Mouse (Mus musculus) neural tube, embryonic 13.5 days (tissue): Measurements from ENCODE around the gene Adamts14. TPM values are rescaled to one million over a fixed set of nuclear protein-coding genes. Genes with fewer than 3 reads are reported as not detected.

Experiments used
- ATAC-seq: fragments of 200-750 bp; cut with Nextera tagmentation; 2 replicates; pipeline ENCODE4 v1.8.0; 2017; ENCODE audit warnings: low read depth, mild to moderate bottlenecking, moderate TSS enrichment, moderate library complexity
- H3K27ac ChIP-seq: fragments of 300-500 bp; sonication (generic); replicated peaks from 2 replicates; pipeline ENCODE4 v1.5.1; 2015; ENCODE audit warnings: moderate library complexity, mild to moderate bottlenecking, inconsistent platforms
- H3K27me3 ChIP-seq: fragments of 300-500 bp; sonication (generic); 2 replicates; pipeline ENCODE4 v1.6.1; 2015; ENCODE audit warnings: mild to moderate bottlenecking, inconsistent platforms
- H3K36me3 ChIP-seq: fragments of 300-500 bp; sonication (generic); 2 replicates; pipeline ENCODE4 v1.6.1; 2015; ENCODE audit warnings: mild to moderate bottlenecking, inconsistent platforms
- H3K4me1 ChIP-seq: fragments of 300-500 bp; sonication (generic); replicated peaks from 2 replicates; pipeline ENCODE4 v1.6.1; 2015; ENCODE audit warnings: inconsistent platforms
- H3K4me2 ChIP-seq: fragments of 300-500 bp; sonication (generic); 2 replicates; pipeline ENCODE4 v1.6.1; 2015; ENCODE audit warnings: inconsistent platforms, mild to moderate bottlenecking, moderate library complexity
- H3K4me3 ChIP-seq: fragments of 300-500 bp; sonication (generic); 2 replicates; pipeline ENCODE4 v1.5.1; 2015; ENCODE audit warnings: mild to moderate bottlenecking, inconsistent platforms
- H3K9ac ChIP-seq: fragments of 300-500 bp; sonication (generic); 2 replicates; pipeline ENCODE4 v1.6.1; 2015; ENCODE audit warnings: moderate library complexity, mild to moderate bottlenecking, inconsistent platforms
- H3K9me3 ChIP-seq: fragments of 300-500 bp; sonication (generic); 2 replicates; pipeline ENCODE4 v1.6.1; 2016; ENCODE audit warnings: inconsistent platforms
- WGBS: fragments of 180-500 bp; shearing (Covaris S2); methylation state at CpG from one replicate; pipeline ENCODE4 v1.1.7; 2015; 5-methylcytosine and 5-hydroxymethylcytosine counted together
- polyA plus RNA-seq: library from polyadenylated mRNA; unstranded; fragments of >200 nt; fragmentation: Nextera tagmentation; extraction: Ambion mirVana; gene quantifications from 2 replicates; pipeline ENCODE4 v1.2.1, GENCODE M21; 2015

Adamts14 gene
- polyA plus RNA-seq, 1 experiment from 2014 or later: 0.60 TPM

DNA sequence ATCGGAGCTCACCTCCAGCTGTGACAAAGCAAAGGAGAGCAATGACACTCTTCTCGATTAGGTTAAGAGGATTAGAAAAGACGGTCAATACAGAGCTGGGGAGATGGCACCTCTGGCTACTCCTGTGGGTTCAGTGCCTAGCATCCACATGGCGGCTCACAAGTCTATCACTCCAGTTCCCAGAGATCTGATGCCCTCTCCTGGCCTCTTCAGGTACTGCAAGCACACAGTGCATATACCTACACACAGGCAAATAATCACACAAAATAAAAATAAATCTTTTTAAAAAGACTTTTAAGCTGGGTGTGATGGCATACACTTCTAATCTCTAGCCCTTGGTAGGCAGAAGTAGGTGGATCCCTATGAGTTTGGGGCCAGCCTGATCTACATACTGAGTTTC is 53.9 kb downstream of the Adamts14 start:
- ATAC-seq: no peak
- Histone ChIP-seq H3K4me1 (no peaks in the 10 kb centered on the region), H3K9ac (no peak overlapping the region), H3K4me3 (no peak overlapping the region), H3K27ac (no peak overlapping the region), H3K9me3 (peaks cover 5% of the 10 kb centered on the region; the same call in 1 of the 2 replicates), H3K27me3 (no peaks in the 10 kb centered on the region), H3K4me2 (no peak overlapping the region), H3K36me3 (no peaks in the 10 kb centered on the region)
- 91% methylated on average over 4 of the region's 4 CpGs for WGBS

DNA sequence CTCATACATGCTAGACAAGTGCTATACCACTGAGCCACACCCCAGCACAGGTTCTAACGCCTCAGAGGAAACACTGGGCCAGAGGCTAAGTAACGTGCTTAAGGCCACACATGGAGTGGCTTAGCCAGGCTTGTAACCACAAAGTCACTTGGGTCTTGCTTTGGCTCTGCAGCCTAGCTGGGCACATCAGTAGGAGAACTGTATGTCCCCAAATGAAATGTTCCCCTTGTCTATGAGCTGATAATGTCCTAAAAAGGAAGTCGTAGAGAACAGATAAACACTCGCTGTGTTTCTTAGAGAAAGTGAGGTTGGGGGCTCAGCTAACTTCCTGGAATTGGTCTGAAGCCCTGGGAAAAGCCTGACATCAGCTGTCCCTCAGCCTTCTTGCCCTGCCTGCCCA is 57.1 kb downstream of the Adamts14 start:
- H3K27ac ChIP-seq: no peak overlapping the region
- no peaks in the 10 kb centered on the region for H3K36me3 ChIP-seq
- 92% methylated on average over 4 of the region's 4 CpGs for WGBS
- H3K9ac ChIP-seq: no peak overlapping the region
- ATAC-seq: no peak
- H3K4me2 ChIP-seq: no peak overlapping the region
- peaks cover 5% of the 10 kb centered on the region; the same call in 1 of the 2 replicates for H3K9me3 ChIP-seq
- peaks cover 8% of the 10 kb centered on the region for H3K27me3 ChIP-seq
- no peak overlapping the region for H3K4me3 ChIP-seq
- no peaks in the 10 kb centered on the region for H3K4me1 ChIP-seq

DNA sequence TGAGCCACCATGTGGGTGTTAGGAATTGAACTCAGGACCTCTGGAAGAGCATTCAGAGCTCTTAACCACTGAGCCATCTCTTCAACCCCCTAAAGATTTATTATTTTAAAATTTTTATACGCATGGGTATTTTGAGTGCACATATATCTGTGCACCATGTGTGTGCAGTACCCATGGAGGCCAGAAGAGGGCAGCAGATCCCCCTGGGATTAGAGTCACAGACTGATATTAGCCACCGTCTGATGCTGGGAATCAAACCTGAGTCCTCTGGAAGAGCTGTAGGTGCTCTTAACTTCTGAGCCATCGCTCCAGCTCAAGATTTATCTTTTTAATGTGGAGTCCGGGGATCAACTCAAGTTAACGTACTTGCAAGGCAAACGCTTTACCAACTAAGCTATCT is 57.6 kb downstream of the Adamts14 start:
- Histone ChIP-seq H3K36me3 (no peaks in the 10 kb centered on the region), H3K27ac (no peak overlapping the region), H3K4me1 (no peaks in the 10 kb centered on the region), H3K4me3 (no peak overlapping the region), H3K9me3 (peaks cover 5% of the 10 kb centered on the region; the same call in 1 of the 2 replicates), H3K9ac (no peak overlapping the region), H3K4me2 (no peak overlapping the region), H3K27me3 (peaks cover 8% of the 10 kb centered on the region)
- no peak for ATAC-seq
- WGBS: 96% methylated on average over 6 of the region's 6 CpGs

DNA sequence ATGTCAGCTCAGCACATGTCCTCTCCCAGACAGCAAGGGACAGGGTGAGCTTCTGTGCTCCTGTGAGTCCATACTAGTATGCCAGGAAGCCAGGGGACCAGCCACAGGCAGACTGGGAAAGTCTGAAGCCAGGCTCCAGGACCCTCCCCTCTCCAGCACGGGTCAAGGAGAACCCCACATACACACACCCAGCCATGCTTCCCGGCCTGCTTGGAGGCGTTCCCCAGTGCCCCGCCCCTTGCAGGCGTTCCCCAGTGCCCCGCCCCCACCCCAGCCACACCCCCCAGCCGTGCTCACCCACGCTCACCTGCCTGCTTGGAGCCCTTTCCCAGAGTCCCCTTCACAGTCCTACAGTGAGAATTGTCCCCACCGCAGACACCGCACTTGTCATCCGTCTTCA is 60.4 kb downstream of the Adamts14 start:
- no peaks in the 10 kb centered on the region for H3K36me3 ChIP-seq
- ATAC-seq: peak; percentile 43; the same call in 1 of the 2 replicates
- WGBS: 11% methylated on average over 11 of the region's 11 CpGs
- peaks cover 8% of the 10 kb centered on the region for H3K27me3 ChIP-seq
- no peak overlapping the region for H3K4me3 ChIP-seq
- no peak overlapping the region for H3K9ac ChIP-seq
- no peaks in the 10 kb centered on the region for H3K9me3 ChIP-seq
- H3K27ac ChIP-seq: no peak overlapping the region
- H3K4me2 ChIP-seq: no peak overlapping the region
- no peaks in the 10 kb centered on the region for H3K4me1 ChIP-seq

DNA sequence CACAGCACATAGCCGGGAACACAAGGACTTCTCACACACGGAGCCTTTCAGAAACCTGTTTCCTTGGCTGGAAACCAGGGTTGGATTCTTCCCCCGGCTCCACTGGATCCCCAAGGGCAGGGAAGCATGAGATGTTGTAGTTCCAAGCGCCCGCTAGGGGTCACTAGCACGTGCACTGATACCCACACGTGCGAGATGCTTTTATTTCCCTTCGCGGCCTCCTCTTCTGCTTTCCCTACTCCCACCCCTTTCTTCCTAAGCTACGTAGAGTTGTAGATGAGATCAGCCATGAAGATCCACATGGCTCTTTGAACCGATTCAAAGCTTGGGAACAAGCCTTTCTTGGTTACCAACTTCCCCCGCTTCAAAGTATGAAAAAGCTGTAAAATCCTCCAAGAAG is 61.5 kb downstream of the Adamts14 start:
- H3K4me3 ChIP-seq: no peak overlapping the region
- 9% methylated on average over 13 of the region's 13 CpGs for WGBS
- ATAC-seq: no peak
- no peak overlapping the region for H3K9ac ChIP-seq
- H3K27me3 ChIP-seq: peaks cover 8% of the 10 kb centered on the region
- no peaks in the 10 kb centered on the region for H3K4me1 ChIP-seq
- H3K27ac ChIP-seq: no peak overlapping the region
- no peak overlapping the region for H3K4me2 ChIP-seq
- H3K36me3 ChIP-seq: no peaks in the 10 kb centered on the region
- no peaks in the 10 kb centered on the region for H3K9me3 ChIP-seq

DNA sequence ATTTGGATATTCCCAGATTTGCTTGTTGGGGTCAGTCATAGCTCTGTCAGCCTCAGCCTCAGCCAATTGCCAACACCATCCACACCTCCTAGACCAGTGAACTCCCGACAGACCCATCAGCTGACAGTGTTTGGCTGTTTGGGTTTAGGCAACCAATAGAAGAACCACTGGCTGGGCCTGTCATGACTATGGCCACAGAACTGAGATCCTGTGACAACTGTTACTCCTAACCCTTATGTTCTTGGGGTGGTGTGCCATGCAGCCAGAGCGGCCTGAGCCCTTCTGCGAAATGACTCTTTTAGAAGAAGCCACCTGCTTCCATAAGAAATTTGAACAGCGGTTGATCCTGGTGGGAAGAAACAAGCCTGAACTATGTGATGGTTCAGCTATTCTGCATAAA is 62.1 kb downstream of the Adamts14 start:
- WGBS: 83% methylated on average over 4 of the region's 4 CpGs
- no peak for ATAC-seq
- no peaks in the 10 kb centered on the region for H3K9me3 ChIP-seq
- H3K27me3 ChIP-seq: peaks cover 8% of the 10 kb centered on the region
- H3K9ac ChIP-seq: no peak overlapping the region
- H3K4me3 ChIP-seq: no peak overlapping the region
- no peak overlapping the region for H3K4me2 ChIP-seq
- H3K36me3 ChIP-seq: no peaks in the 10 kb centered on the region
- no peak overlapping the region for H3K27ac ChIP-seq
- no peaks in the 10 kb centered on the region for H3K4me1 ChIP-seq

DNA sequence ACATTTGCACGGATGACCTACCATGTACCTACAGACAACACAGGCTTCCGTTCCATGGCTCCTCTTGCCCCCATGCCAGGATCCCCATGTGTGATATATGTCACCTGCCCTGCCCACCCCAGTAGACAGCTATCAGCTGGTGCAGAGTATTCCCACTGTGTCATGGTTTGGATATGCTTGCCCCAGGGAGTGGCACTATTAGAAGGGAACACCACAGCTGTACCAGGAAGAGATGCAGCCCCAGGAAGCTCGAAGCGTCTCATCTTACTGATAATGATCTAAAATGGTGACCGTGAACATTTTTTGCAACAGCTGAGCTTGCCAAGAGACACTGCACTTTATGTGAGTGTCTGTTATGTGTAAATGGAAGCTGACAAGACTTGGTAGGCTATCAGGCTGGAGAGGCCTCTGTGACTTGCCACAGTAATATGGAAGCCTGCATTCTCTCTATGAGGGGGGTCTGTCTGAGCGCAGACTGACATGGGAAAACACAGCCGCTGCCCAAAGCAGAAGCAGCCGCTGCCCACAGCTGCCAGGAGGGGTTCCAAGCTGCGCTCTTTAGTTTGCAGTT is 65.0 kb downstream of the Adamts14 start:
- no peaks in the 10 kb centered on the region for H3K9me3 ChIP-seq

DNA sequence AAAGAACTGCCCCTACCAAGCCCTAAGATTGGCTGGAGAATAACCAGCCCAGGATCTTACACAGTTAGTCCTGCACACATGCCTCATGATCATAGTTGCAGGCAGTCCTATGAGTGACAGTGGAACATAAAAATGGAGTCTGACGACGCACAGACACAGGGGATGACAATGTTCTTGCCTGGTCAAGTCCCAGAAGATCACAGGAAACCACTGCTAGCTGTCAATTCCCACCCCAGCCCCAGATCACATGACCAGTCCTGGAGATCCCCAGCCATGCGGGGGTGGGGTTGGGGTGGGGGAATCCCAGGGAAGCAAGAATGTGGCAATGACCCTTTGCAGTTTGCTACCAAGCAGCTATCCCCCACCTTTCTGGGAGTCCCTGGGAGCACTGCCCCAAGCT is 69.3 kb downstream of the Adamts14 start:
- no peak overlapping the region for H3K9ac ChIP-seq
- no peaks in the 10 kb centered on the region for H3K27me3 ChIP-seq
- H3K9me3 ChIP-seq: no peaks in the 10 kb centered on the region
- H3K4me1 ChIP-seq: no peaks in the 10 kb centered on the region
- no peak for ATAC-seq
- 69% methylated on average over 3 of the region's 3 CpGs for WGBS
- no peak overlapping the region for H3K4me2 ChIP-seq
- no peak overlapping the region for H3K27ac ChIP-seq
- H3K4me3 ChIP-seq: no peak overlapping the region
- H3K36me3 ChIP-seq: no peaks in the 10 kb centered on the region

More for the DNA sequence above, 65.0 kb downstream of the Adamts14 start:
- Histone ChIP-seq H3K27me3 (peaks cover 8% of the 10 kb centered on the region), H3K4me1 (no peaks in the 10 kb centered on the region), H3K36me3 (no peaks in the 10 kb centered on the region), H3K9ac (no peak overlapping the region), H3K27ac (no peak overlapping the region), H3K4me3 (no peak overlapping the region), H3K4me2 (no peak overlapping the region)
- 87% methylated on average over 9 of the region's 9 CpGs for WGBS
- ATAC-seq: no peak

DNA sequence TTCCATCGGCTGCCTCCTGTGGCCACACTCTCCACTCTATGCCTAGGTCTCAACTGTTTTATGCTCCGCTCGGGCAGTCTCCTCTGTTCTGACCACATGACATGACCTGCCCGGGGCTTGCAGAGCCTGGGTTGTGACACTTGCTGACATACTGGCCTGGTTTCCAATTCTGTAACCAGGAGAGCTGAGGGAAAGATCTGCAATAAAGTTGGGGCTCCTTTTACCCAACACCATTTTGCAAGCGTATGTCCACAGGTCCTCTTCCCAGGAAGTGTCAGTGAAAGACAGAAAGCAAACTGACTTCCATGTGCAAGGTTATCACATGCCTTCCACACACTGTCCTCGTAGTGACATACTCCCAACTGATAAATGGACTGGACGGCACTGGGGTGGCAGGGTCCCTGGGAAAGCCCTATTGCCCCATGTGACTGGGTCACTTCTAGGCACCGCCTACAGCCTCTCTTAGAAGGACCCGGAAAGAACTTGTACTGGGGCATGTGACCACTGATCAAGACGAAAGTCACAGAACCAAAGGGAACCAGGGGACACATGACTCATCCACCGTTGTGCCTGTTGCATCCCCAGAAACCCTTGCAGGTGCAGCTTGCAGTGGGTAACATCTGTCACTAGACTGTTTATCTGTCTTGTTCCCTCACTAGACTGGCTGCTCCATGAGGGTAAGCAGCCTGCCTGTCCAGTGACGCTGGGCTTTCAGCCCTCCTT is 71.5 kb downstream of the Adamts14 start:
- no peak for ATAC-seq
- no peaks in the 10 kb centered on the region for H3K4me1 ChIP-seq
- no peak overlapping the region for H3K27ac ChIP-seq
- no peak overlapping the region for H3K4me3 ChIP-seq
- H3K4me2 ChIP-seq: no peak overlapping the region
- WGBS: 83% methylated on average over 12 of the region's 12 CpGs
- no peaks in the 10 kb centered on the region for H3K36me3 ChIP-seq
- H3K9ac ChIP-seq: no peak overlapping the region
- no peaks in the 10 kb centered on the region for H3K9me3 ChIP-seq
- H3K27me3 ChIP-seq: no peaks in the 10 kb centered on the region

DNA sequence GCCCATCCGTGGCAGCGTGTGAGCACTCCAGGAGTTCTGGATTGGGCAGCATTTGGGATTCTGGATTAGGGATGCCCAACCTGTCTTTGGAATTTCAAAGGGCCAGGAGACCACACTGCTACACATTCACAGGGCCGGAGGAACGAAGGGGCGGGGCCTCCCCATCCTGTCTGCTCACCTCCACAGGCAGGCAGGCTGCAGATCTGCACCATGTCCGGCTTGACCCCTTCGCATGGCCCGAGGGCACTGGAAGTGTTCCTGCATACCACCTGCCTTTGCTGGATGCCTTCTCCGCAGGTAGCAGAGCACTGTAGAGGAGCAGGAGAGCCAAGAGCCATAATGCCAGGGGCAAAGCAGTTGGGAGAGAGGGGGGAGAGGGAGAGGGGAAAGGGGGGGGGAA is 72.2 kb downstream of the Adamts14 start:
- no peaks in the 10 kb centered on the region for H3K27me3 ChIP-seq
- H3K9me3 ChIP-seq: no peaks in the 10 kb centered on the region
- ATAC-seq: no peak
- no peak overlapping the region for H3K9ac ChIP-seq
- no peak overlapping the region for H3K27ac ChIP-seq
- no peaks in the 10 kb centered on the region for H3K4me1 ChIP-seq
- 54% methylated on average over 9 of the region's 9 CpGs for WGBS
- H3K36me3 ChIP-seq: no peaks in the 10 kb centered on the region
- no peak overlapping the region for H3K4me2 ChIP-seq
- H3K4me3 ChIP-seq: no peak overlapping the region

DNA sequence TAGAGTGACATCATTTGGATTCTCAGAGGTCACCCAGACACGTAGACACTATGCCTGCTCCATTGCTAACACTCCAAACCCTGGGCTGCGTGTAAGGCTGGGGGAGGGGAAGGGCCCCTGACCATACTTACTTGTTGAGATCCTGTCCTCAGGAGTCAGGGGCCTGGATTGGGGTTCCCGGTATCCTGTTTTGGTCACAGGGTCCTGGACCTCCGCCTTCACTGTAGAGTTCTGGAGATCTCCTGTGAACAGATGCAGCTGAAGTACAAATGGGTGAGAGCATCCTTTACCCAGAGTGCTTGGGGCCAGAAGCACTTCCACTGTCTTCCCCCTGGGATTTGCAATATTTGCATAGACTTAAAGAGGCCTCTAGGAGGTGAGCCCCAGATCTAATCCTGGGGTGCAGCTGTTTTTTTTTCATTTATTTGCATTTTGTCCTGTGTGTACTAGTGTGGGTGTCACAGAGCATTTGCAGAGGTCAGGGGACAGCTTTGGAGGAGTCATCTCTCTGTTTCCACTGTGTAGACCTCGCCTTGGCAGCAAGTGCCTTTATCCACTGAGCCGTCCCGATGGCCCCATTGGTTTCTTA is 72.9 kb downstream of the Adamts14 start:
- 77% methylated on average over 7 of the region's 7 CpGs for WGBS
- Histone ChIP-seq H3K4me1 (no peaks in the 10 kb centered on the region), H3K4me3 (no peak overlapping the region), H3K27me3 (no peaks in the 10 kb centered on the region), H3K4me2 (no peak overlapping the region), H3K36me3 (no peaks in the 10 kb centered on the region), H3K9ac (no peak overlapping the region), H3K27ac (no peak overlapping the region), H3K9me3 (no peaks in the 10 kb centered on the region)
- no peak for ATAC-seq

DNA sequence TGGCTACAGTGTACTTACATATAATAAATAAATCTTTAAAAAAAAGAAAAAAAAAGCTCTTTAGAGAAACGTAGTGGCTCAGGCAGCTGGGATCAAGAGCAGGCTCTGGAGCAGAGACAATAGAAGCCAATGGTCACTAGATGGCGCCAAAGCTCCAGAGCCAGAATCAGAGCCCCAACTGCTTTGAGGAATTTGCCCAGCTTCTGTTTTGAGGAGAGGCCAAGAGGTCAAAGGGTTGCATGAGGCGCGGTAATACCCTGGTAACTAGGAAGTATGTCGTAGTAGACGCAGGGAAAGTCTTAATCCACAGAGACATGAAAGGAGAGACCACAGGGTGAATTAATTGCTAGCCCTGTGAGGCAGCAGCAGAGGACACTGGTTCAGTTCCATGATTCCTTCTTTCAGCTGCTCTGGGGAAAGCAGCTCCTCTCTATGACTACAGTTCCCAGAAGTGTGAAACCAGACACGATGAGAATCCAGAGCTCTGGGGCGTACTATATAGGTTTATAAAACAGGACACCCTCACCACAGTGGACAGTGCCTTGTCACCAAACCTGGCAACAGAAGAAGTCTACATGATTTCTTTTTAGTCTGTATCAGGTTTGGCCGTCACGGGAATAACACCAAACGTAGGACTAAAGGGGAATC is 73.5 kb downstream of the Adamts14 start:
- Histone ChIP-seq H3K9ac (no peak overlapping the region), H3K36me3 (no peaks in the 10 kb centered on the region), H3K4me2 (no peak overlapping the region), H3K4me1 (no peaks in the 10 kb centered on the region), H3K27ac (no peak overlapping the region), H3K9me3 (no peaks in the 10 kb centered on the region), H3K27me3 (no peaks in the 10 kb centered on the region), H3K4me3 (no peak overlapping the region)
- 31% methylated on average over 11 of the region's 11 CpGs for WGBS
- 0 out of 2 replicates have a peak, but pooled peaks have one; percentile 30 for ATAC-seq
